Mouse (Mus musculus) frontal cortex, adult (tissue): Measurements from ENCODE around the gene Cog2.
A peak's percentile ranks its signal among the peaks of the same experiment; 100 is the strongest.

Experiments used
- ATAC-seq: cut with Nextera tagmentation; 2 replicates; pipeline ENCODE4 v1.9.2; 2017; ENCODE audit warnings: mild to moderate bottlenecking, moderate library complexity, mixed read lengths; ENCODE audit not compliant: low TSS enrichment

The Cog2 gene

DNA sequence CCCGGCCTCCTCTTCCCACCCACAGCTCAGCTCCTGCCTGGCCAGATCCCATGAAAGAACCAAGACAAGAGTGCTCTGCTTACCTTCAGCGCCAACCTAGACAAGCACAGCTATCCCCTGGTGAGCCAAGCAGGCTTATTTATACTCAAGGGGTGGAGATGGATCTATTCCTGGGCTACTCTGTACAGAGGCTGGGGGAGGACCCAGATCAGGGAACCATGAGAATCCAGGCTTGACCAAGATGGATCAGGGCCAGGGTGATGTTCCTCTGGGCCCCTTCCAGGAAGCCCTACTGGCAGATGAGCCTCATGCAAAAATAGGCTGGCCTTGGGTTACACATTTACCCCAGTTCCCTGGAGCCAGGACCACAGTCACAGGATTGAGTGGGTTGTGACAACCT, 49.0 kb downstream of the Cog2 start, which contains the start of gene Agt:
Gene Agt, minus strand, starts transcription at position 114 of the 400 bp plus-strand sequence.
- peak; percentile 79 for ATAC-seq

DNA sequence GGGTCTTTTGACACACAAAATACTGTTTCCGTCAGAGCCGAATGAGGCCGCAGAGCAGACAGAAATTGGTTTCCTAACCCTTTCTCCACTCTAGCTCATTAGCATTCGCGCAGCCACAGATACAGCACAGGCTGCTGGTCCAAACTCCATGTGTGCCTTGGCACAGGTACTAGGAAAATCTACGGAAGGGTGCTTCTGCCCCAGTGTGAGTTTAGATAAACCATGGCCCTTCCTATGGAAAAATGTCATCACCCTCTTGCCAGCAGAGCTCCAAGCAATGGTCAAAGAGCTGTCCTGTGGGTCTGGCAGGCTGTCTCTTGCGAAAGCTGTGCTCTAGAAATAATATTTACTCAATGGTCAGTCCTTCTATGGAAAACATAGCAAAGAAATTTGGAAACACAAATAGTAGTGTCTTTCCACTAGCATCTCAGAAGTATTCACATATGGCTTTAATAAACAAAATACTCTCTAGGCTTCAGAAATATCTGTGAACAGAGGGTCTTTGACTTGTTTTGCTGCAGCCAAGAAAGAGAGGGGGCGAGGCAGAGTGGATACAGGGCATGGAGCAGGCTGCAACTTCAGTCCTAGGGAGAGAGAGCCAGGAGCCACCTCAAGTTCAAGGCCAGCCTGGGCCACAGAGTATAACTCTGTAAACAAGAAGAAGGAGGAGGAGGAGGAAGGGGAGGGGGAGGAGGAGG, 51.3 kb downstream of the Cog2 start:
- ATAC-seq, result no peak

DNA sequence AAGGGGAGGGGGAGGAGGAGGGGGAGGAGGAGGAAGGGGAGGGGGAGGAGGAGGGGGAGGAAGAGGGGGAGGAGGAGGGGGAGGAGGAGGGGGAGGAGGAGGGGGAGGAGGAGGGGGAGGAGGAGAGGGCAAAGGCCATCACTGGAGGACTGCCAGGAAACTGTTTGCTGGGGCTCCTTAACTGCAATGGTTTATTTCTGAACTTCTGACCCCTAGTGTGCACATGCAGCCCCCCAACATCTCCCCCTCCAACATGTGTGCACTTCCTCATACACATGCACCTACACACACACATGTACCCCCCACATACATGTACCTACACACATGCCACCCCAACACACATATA, 51.8 kb downstream of the Cog2 start:
- no peak for ATAC-seq

DNA sequence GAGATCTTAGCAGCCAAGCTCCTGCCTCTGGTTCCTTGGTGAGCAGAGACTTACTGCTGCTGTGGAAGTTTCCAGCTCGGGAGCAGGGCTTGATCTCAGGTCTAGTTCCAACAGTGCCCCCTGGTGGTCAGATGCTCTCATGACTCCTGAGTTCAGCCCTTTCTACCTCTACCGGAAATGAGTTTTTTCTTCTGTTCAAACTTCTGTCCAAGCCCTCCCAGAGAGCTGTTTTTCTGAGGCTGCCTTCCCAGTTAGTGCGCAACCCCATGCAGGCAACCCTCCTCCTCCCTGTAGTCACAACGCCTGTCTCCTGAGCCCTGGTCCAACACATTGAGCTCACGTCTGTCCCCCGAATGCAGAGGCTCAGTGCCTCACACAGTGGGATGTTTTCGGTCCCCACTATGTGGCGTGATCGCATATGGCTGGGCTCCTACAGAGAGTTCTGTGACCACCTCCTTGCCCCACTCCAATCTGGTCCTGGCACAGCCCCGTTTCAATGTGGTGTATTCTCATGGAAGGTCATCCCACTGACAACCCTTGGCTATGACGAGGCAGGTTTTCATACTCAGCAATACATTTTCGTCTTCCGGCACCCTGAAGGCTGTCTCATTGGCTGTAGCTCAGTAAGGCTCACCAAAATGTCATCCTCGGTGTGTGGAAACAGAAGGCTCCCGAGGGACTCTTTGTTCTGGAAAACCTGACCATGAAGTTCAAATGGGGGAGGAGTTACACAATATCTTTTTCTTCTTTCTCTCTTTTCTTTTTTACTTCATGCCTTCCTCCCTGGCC, 53.2 kb downstream of the Cog2 start:
- peak; percentile 76 for ATAC-seq

DNA sequence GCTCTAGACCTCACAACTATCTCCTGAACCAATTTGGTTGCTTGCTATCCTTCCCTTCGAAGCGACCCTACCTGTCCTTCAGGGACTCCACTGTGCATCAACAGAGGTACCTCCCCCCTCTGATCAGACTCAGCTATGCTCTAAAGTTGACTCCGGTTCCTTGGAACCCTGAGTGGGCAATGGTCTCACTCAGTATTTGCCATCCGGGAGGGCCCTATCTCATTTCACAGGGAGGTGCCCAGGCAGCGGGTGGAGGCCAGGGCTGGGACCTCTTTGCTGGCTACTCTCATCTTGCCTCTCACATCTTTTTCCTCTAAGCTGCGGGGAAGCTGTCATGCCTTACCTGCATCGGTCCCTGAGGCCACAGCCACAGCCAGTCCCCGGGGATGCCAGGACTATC, 55.2 kb downstream of the Cog2 start, which contains the start of gene Capn9:
Gene Capn9, plus strand, starts transcription at position 301 of the 400 bp plus-strand sequence.
- no peak for ATAC-seq

DNA sequence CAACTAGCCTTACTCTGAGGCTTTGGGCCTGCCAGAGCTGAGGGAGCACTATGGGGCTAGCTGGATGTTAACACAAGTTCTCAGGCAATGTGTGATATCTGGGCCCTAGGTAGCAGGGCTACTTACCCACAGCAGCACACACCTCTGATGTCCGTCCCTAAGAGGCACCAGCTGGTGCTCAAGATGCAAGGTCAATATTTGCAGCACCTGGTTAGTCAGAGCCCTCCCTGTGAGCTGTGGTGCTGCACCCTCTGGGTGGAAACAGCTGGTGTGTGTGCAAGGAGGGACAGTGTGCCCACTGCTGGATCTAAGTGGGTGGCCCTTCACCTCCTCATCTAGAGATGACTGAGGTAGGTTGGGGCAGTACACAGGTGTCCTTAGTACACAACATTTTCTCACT, 56.2 kb downstream of the Cog2 start:
- ATAC-seq, result no peak

DNA sequence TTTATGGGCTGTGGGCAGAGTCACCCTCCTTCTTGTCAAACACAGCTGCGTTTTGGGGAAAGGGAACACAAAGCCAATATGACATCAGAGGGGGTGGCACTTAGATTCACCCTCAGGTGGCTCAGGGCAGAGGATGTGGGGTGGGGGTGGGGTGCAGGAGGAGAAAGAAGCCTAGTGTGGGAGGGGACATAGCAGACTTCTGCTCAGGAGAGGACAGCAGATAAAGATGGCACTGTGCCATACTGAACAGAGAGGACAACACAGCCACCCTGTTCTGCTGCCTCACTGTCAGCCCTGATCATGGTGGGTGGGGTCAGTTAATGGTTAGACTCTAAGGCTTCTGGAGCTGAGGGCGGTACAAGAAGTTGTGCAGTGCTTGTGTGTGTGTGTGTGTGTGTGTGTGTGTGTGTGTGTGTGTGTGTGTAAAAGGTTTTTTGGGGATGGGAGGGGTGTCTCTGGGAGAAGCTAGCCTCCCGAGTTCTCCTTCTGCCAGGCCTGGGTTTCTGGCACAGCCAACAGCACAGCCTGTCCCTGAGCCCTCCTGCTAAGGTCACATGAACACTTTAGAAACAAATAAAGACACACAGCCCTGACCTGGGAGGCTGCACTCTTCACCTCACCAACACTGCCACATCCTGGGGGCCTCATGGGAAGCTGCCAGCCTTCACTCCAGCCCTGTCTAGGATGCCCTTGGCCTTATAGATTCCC, 65.3 kb downstream of the Cog2 start:
- no peak; the same call in 1 of the 2 replicates for ATAC-seq

DNA sequence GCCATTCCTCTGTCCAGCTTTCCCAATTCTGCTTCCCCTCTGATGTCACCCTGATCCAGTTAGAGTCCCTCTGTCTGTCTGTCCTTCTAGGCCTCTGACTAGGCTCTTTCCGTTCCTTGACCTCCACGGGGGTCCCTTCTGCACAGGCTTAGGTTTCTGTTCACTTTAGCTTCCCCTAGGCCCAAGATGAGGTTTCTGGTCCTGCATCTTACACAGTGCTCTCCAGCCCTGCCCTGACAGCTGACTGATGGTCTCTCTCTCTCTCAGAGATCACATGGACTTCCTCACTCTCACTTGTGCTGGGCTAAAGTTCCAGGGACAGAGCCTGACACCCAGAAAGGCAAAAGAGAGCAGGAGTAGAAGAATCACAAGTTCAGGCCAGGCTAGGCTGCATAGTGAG, 66.0 kb downstream of the Cog2 start:
- no peak for ATAC-seq

DNA sequence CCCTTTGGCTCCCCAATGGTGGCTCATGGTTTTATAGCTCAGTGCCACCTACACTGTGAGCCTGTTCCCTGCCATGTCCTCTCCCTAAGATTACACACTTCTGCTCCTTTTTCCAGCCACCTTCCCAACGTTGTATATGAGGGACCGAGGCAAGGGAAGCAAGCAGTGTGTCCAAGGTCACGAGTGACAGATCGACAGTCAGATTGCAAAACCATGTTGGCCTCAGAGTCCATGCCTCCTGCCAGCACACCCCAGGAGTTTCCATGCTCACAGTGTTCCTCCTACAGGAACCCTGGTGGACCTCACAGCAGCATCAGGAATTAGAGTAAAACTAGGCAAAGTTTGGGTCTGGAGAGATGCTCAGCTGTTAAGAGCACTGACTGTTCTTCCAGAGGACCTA, 68.8 kb downstream of the Cog2 start:
- no peak for ATAC-seq
